Mouse (Mus musculus) retina, adult 2 months (tissue): Measurements from ENCODE around the gene Tmprss4.

Source experiments
- DNase-seq: peaks from one replicate; pipeline ENCODE4 v3.0.0-alpha.2; 2012; ENCODE audit warnings: low read depth, low spot score

Gene Tmprss4

GRCm38 (mm10) chr9:45138191-45139032 is 65.5 kb downstream of the Tmprss4 start, which contains the start of gene Scn4b:
Gene Scn4b (plus strand): TSS chr9:45138395.
- no peak for DNase-seq

DNA sequence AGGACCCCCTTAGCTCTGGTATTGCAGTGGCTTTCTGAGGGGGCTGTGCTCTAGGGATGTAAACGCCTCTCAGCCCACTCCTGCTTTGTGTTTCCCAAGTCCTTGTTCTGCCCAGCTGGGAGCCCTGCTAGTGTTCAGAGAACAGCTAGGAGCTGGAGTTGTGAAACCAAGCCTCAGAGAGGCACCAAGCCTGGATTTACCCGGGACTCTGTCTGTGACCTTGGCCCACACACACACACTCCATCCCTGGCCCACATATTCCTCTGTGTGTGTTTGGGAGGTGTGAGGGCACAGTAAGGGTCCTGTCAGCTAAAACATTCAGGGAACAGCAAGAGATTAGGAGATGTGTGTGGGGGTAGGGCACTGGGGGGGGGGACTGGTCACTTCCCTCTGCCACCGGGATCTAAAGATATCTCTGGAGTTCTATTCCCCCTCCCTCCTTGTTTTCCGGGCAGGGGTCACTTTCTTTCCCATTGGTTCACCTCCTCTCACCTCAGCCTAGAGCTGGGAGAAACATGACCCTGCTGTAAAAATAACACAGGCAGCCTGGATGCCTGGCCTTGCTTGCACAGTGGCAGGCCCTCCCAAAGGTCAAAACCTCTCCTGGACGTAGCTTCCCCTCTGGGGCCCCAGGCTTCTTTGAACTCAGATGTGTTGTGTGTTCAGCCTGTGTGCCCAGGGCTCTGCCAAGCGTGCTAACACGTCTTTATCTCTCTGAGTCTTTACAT is 67.3 kb downstream of the Tmprss4 start:
- DNase-seq, result no peak

GRCm38 (mm10) chr9:45133484-45134310 is 70.2 kb downstream of the Tmprss4 start:
- DNase-seq, result no peak

DNA sequence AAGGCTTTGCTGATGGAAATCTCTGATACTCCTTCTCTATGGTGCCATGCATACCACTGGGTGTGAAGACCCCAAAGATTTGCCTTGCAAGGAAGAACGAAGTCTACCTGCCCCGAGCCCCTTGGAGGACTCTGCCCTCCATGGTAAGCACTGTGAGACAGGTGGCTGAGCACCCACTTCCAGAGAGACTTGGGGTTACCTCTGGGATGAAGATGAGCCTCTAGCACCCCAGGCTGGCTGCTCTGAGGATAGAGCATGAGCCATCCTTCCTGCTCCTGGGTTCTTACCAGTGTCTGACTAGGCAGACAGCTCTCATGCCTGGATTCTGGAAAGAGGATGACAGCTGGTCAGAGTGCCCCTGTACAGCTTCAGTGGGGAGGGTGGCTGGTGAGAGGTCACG is 73.8 kb downstream of the Tmprss4 start:
- DNase-seq, result no peak

- DNase-seq, result no peak
Measured at GRCm38 (mm10) chr9:45126941-45127340, 77.0 kb downstream of the Tmprss4 start.

DNA sequence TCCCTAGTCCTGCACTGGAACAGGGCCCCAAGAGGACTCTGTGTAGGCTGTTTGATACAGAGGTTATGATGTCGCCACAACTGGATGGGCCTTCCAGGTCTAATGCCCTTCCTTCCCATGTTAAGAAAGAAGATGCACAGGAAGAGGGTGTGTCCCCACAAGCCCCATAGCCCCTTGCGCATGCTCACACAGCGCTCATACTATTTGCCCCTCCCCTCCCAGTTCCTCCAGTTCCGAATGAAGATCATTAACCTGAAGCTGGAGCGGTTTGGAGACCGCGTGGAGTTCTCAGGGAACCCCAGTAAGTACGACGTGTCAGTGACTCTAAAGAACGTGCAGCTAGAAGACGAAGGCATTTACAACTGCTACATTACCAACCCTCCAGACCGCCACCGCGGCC is 78.7 kb downstream of the Tmprss4 start:
- no peak for DNase-seq
